Comparison of ENCODE assay signal across 10 mouse cellular contexts in genomic region chr11:94231821-94232552, GRCm38 (mm10). TPM values are rescaled to one million over a fixed set of nuclear protein-coding genes. Genes with fewer than 3 reads are reported as not detected.
A peak's percentile ranks its signal among the peaks of the same experiment; 100 is the strongest.
DNase-seq lines count a peak whose midpoint lies in the region; ATAC-seq and TF ChIP-seq lines count a peak whose summit lies in the region.
"Had no signal": no experiment of that assay in that cellular context is flagged by ENCODE, and none has a peak within 500 bp of the region (broad histone marks: within the 10 kb centered on the region; RNA-seq: fewer than 3 reads in every experiment).

No protein-coding gene starts in this region.

- peak; percentile 20; the same call in 1 of the 2 replicates for ATAC-seq in kidney, embryonic 16.5 days (ENCODE audit: low FRiP score, low TSS enrichment)
- peak; percentile 71 for ATAC-seq in lung, postnatal 0 days
- ATAC-seq in forebrain, embryonic 13.5 days = no peak
- ATAC-seq in granulocyte monocyte progenitor cell, adult 5-6 weeks (replicated peaks; ENCODE audit: poor library complexity, severe bottlenecking) = no peak

- no peak overlapping the region for H3K9ac ChIP-seq in kidney, embryonic 16.5 days (replicated peaks; ENCODE audit: low read length)
- no peak overlapping the region for H3K9ac ChIP-seq in lung, postnatal 0 days (replicated peaks; ENCODE audit: low read depth)
- no peak overlapping the region for H3K9ac ChIP-seq in forebrain, embryonic 13.5 days

- H3K4me3 ChIP-seq in kidney, embryonic 16.5 days (ENCODE audit: low read length) = no peak overlapping the region
- no peak overlapping the region for H3K4me3 ChIP-seq in lung, postnatal 0 days (ENCODE audit: low read depth, low read length)
- H3K4me3 ChIP-seq in forebrain, embryonic 13.5 days = no peak overlapping the region

- H3K4me2 ChIP-seq in kidney, embryonic 16.5 days (replicated peaks; ENCODE audit: low read depth, low read length) = no peak overlapping the region
- H3K4me2 ChIP-seq in lung, postnatal 0 days (replicated peaks; ENCODE audit: low read depth, low read length) = no peak overlapping the region
- H3K4me2 ChIP-seq in forebrain, embryonic 13.5 days = no peak overlapping the region
- H3K4me2 ChIP-seq: liver, embryonic 11.5 days had no signal

- H3K27ac ChIP-seq in kidney, embryonic 16.5 days (ENCODE audit: low read length) = no peak overlapping the region
- H3K27ac ChIP-seq in lung, postnatal 0 days (ENCODE audit: low read length) = no peak overlapping the region
- H3K27ac ChIP-seq in forebrain, embryonic 13.5 days = no peak overlapping the region

- 0 out of 2 replicates have a peak, but pooled peaks cover 3% of the 10 kb centered on the region for H3K4me1 ChIP-seq in kidney, embryonic 16.5 days (ENCODE audit: insufficient read depth, low read length)
- H3K4me1 ChIP-seq in lung, postnatal 0 days (ENCODE audit: insufficient read depth, low read depth, low read length) = no peaks in the 10 kb centered on the region
- H3K4me1 ChIP-seq in forebrain, embryonic 13.5 days = peaks cover 20% of the 10 kb centered on the region

- TF ChIP-seq EP300 in lung, postnatal 0 days (IDR thresholded peaks at IDR 0.05) = peak; percentile 51; the same call in 1 of the 2 replicates

- DNase-seq in cerebellum, adult 9-10 months = peak; percentile 62
- DNase-seq in cerebellum, postnatal 36 days = no peak
- no peak for DNase-seq in kidney, adult 18-20 months
- peak; percentile 45 to 46 for DNase-seq in cerebellum, postnatal 25 days
- peak; percentile 68 for DNase-seq in lung, postnatal 0 days (ENCODE audit: low spot score)

- H3K36me3 ChIP-seq in kidney, embryonic 16.5 days (ENCODE audit: insufficient read depth, low read length) = no peaks in the 10 kb centered on the region
- no peaks in the 10 kb centered on the region for H3K36me3 ChIP-seq in lung, postnatal 0 days (ENCODE audit: insufficient read depth, low read length)
- no peaks in the 10 kb centered on the region for H3K36me3 ChIP-seq in forebrain, embryonic 13.5 days (ENCODE audit: poor library complexity, severe bottlenecking)

- H3K27me3 ChIP-seq in kidney, embryonic 16.5 days (ENCODE audit: insufficient read depth, low read length) = no peaks in the 10 kb centered on the region
- no peaks in the 10 kb centered on the region for H3K27me3 ChIP-seq in lung, postnatal 0 days (replicated peaks; ENCODE audit: insufficient read depth, low read length)
- no peaks in the 10 kb centered on the region for H3K27me3 ChIP-seq in forebrain, embryonic 13.5 days

- TF ChIP-seq CTCF in lung, postnatal 0 days (IDR thresholded peaks at IDR 0.05) = no peak

- 63% methylated on average over 19 of the region's 19 CpGs for WGBS in kidney, embryonic 16.5 days
- 59% methylated on average over 19 of the region's 19 CpGs for WGBS in lung, postnatal 0 days
- WGBS in forebrain, embryonic 13.5 days = 79% methylated on average over 19 of the region's 19 CpGs

- H3K9me3 ChIP-seq in kidney, embryonic 16.5 days (ENCODE audit: low read length) = no peaks in the 10 kb centered on the region
- H3K9me3 ChIP-seq in lung, postnatal 0 days (ENCODE audit: low read length) = no peaks in the 10 kb centered on the region
- no peaks in the 10 kb centered on the region for H3K9me3 ChIP-seq in forebrain, embryonic 13.5 days (replicated peaks)

RNA-seq across cellular contexts. Expression of gene Wfikkn2, which starts 13.8 kb away (rescaled TPM):
- polyA plus RNA-seq in kidney, embryonic 16.5 days (2015; fragmentation: Nextera tagmentation; extraction: Ambion mirVana) = 2.2 and 3.1 TPM in 2 replicates
- polyA plus RNA-seq in lung, postnatal 0 days (2015; fragmentation: Nextera tagmentation; extraction: Ambion mirVana) = 0.46 and 0.60 TPM in 2 replicates
- polyA plus RNA-seq in forebrain, embryonic 13.5 days (2015; fragmentation: Nextera tagmentation; extraction: Ambion mirVana) = 3.7 and 4.6 TPM in 2 replicates
- not detected in 2 replicates for total RNA-seq in granulocyte monocyte progenitor cell, adult 5-6 weeks (2014; fragmentation: Nextera tagmentation)
- 0.09 TPM in 1 of 2 replicates, not detected in the other for total RNA-seq in granulocyte monocyte progenitor cell, adult 5-6 weeks (2017)

RNA-seq across cellular contexts. Expression of gene Tob1, which starts 20.7 kb away (rescaled TPM):
- polyA plus RNA-seq in kidney, embryonic 16.5 days (2015; fragmentation: Nextera tagmentation; extraction: Ambion mirVana) = 31.9 and 36.1 TPM in 2 replicates
- 43.9 and 46.0 TPM in 2 replicates for polyA plus RNA-seq in lung, postnatal 0 days (2015; fragmentation: Nextera tagmentation; extraction: Ambion mirVana)
- polyA plus RNA-seq in forebrain, embryonic 13.5 days (2015; fragmentation: Nextera tagmentation; extraction: Ambion mirVana) = 39.0 and 41.0 TPM in 2 replicates
- 2.9 and 4.5 TPM in 2 replicates for total RNA-seq in granulocyte monocyte progenitor cell, adult 5-6 weeks (2014; fragmentation: Nextera tagmentation)
- 1.1 and 4.9 TPM in 2 replicates for total RNA-seq in granulocyte monocyte progenitor cell, adult 5-6 weeks (2017)

RNA-seq across cellular contexts. Expression of gene Gm21885, which starts 49.7 kb away (rescaled TPM):
- polyA plus RNA-seq in kidney, embryonic 16.5 days (2015; fragmentation: Nextera tagmentation; extraction: Ambion mirVana) = not detected in 2 replicates
- not detected in 2 replicates for polyA plus RNA-seq in lung, postnatal 0 days (2015; fragmentation: Nextera tagmentation; extraction: Ambion mirVana)
- polyA plus RNA-seq in forebrain, embryonic 13.5 days (2015; fragmentation: Nextera tagmentation; extraction: Ambion mirVana) = 0.68 TPM in 1 of 2 replicates, not detected in the other
- not detected in 2 replicates for total RNA-seq in granulocyte monocyte progenitor cell, adult 5-6 weeks (2014; fragmentation: Nextera tagmentation)
- not detected in 2 replicates for total RNA-seq in granulocyte monocyte progenitor cell, adult 5-6 weeks (2017)
- total RNA-seq: midbrain, postnatal 0 days had no signal
- polyA plus RNA-seq: liver, embryonic 11.5 days; midbrain, postnatal 0 days had no signal

Comparison
In these comparisons a context has a peak if more than half of its experiments do, and no peak if none do; other contexts are left out.
1. DNase-seq: peak in cerebellum, adult 9-10 months (single experiment), cerebellum, postnatal 25 days (2 of 2) and lung, postnatal 0 days (single experiment); none in cerebellum, postnatal 36 days (0 of 2) and kidney, adult 18-20 months (single experiment).
2. ATAC-seq: peak in kidney, embryonic 16.5 days (single experiment) and lung, postnatal 0 days (single experiment); none in forebrain, embryonic 13.5 days (single experiment) and granulocyte monocyte progenitor cell, adult 5-6 weeks (single experiment).